Comparison of ENCODE assay signal across 26 mouse cellular contexts in the genomic region with DNA sequence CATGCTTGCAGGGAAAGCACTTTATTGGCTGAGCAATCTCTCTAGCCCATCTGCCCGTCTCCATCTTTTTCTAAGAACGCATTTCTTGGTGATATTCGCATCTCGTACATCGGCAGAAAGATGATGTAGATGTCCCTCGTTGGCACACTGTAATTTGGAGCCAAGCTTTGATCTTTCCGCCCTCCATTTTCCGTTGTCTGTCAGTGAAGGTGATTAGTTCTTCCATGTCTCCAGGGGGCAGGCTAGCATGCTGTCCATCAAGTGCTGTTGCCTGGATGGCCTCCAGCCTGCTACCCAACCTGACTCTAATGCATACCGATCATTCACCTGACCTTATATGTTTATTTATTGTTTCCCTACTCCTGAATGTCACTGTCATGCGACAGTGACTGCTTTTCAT. TPM values are rescaled to one million over a fixed set of nuclear protein-coding genes. Genes with fewer than 3 reads are reported as not detected.
DNase-seq lines count a peak whose midpoint lies in the region; ATAC-seq and TF ChIP-seq lines count a peak whose summit lies in the region.
"Had no signal": no experiment of that assay in that cellular context is flagged by ENCODE, and none has a peak within 500 bp of the region (broad histone marks: within the 10 kb centered on the region; RNA-seq: fewer than 3 reads in every experiment).

No protein-coding gene starts in this region.

- no peak for ATAC-seq in intestine, postnatal 0 days
- no peak for ATAC-seq in intestine, embryonic 15.5 days
- no peak for ATAC-seq in G1E (ENCODE audit: extremely low read depth, insufficient number of reproducible peaks, low FRiP score, poor library complexity, severe bottlenecking)
- ATAC-seq in liver, embryonic 16.5 days (ENCODE audit: low read depth): no peak
- ATAC-seq: forebrain, postnatal 0 days; Patski had no signal

- H3K9me3 ChIP-seq in intestine, postnatal 0 days (ENCODE audit: control insufficient read depth): no peaks in the 10 kb centered on the region
- no peaks in the 10 kb centered on the region for H3K9me3 ChIP-seq in intestine, embryonic 15.5 days
- H3K9me3 ChIP-seq in G1E (replicated peaks): no peaks in the 10 kb centered on the region
- no peaks in the 10 kb centered on the region for H3K9me3 ChIP-seq in liver, embryonic 16.5 days (replicated peaks; ENCODE audit: control insufficient read depth, low read length)
- H3K9me3 ChIP-seq: embryonic facial prominence, embryonic 13.5 days; forebrain, embryonic 12.5 days; midbrain, embryonic 12.5 days had no signal

- 0 out of 2 replicates have a peak, but pooled peaks have one; percentile 4 for TF ChIP-seq CTCF in intestine, postnatal 0 days (IDR thresholded peaks at IDR 0.05; ENCODE audit: low read depth)
- no peak for TF ChIP-seq CTCF in G1E (IDR thresholded peaks at IDR 0.05; ENCODE audit: low read depth, low read length)

- no peak overlapping the region for H3K9ac ChIP-seq in intestine, postnatal 0 days (ENCODE audit: low read depth, low read length)
- H3K9ac ChIP-seq in intestine, embryonic 15.5 days: no peak overlapping the region
- no peak overlapping the region for H3K9ac ChIP-seq in liver, embryonic 16.5 days (ENCODE audit: low read depth, low read length)
- H3K9ac ChIP-seq: embryonic facial prominence, embryonic 13.5 days; forebrain, embryonic 12.5 days; forebrain, postnatal 0 days; hindbrain, embryonic 14.5 days; midbrain, embryonic 12.5 days had no signal

- H3K27me3 ChIP-seq in intestine, postnatal 0 days (replicated peaks; ENCODE audit: control insufficient read depth, insufficient read depth, low read length): no peaks in the 10 kb centered on the region; the same call in 1 of the 2 replicates
- H3K27me3 ChIP-seq in intestine, embryonic 15.5 days (replicated peaks): no peaks in the 10 kb centered on the region
- H3K27me3 ChIP-seq in G1E (ENCODE audit: insufficient read depth, low read length): peaks cover 67% of the 10 kb centered on the region
- no peaks in the 10 kb centered on the region for H3K27me3 ChIP-seq in liver, embryonic 16.5 days (ENCODE audit: control insufficient read depth, insufficient read depth, low read depth, low read length)
- H3K27me3 ChIP-seq: CH12.LX; embryonic facial prominence, embryonic 13.5 days; forebrain, embryonic 12.5 days; midbrain, embryonic 12.5 days; Patski had no signal

- H3K4me1 ChIP-seq in intestine, postnatal 0 days (replicated peaks; ENCODE audit: control insufficient read depth, insufficient read depth, low read length): no peaks in the 10 kb centered on the region
- H3K4me1 ChIP-seq in intestine, embryonic 15.5 days (replicated peaks): peaks cover 8% of the 10 kb centered on the region
- H3K4me1 ChIP-seq in G1E (ENCODE audit: insufficient read depth, low read depth, low read length): peaks cover 36% of the 10 kb centered on the region
- H3K4me1 ChIP-seq in liver, embryonic 16.5 days (ENCODE audit: control insufficient read depth, low read depth, low read length): peaks cover 30% of the 10 kb centered on the region
- H3K4me1 ChIP-seq: embryonic facial prominence, embryonic 13.5 days; forebrain, embryonic 12.5 days; midbrain, embryonic 12.5 days had no signal

- H3K36me3 ChIP-seq in intestine, postnatal 0 days (ENCODE audit: control insufficient read depth, insufficient read depth): no peaks in the 10 kb centered on the region
- H3K36me3 ChIP-seq in intestine, embryonic 15.5 days: no peaks in the 10 kb centered on the region
- H3K36me3 ChIP-seq in G1E (replicated peaks): no peaks in the 10 kb centered on the region
- no peaks in the 10 kb centered on the region for H3K36me3 ChIP-seq in liver, embryonic 16.5 days (ENCODE audit: control insufficient read depth, insufficient read depth)
- H3K36me3 ChIP-seq: embryonic facial prominence, embryonic 13.5 days; forebrain, embryonic 12.5 days; midbrain, embryonic 12.5 days had no signal

- WGBS in intestine, postnatal 0 days: 91% methylated on average over 10 of the region's 10 CpGs
- 91% methylated on average over 10 of the region's 10 CpGs for WGBS in intestine, embryonic 15.5 days
- WGBS in liver, embryonic 16.5 days (ENCODE audit: insufficient replicate concordance): 89% methylated on average over 10 of the region's 10 CpGs

- intact Hi-C loops in heart, postnatal 25 days (cut with DNase I): no loop called here

- H3K4me2 ChIP-seq in intestine, postnatal 0 days (replicated peaks; ENCODE audit: low read depth): no peak overlapping the region
- no peak overlapping the region for H3K4me2 ChIP-seq in intestine, embryonic 15.5 days (replicated peaks)
- H3K4me2 ChIP-seq in liver, embryonic 16.5 days (ENCODE audit: low read depth, low read length): peak overlapping the region; percentile 51
- H3K4me2 ChIP-seq: embryonic facial prominence, embryonic 13.5 days; forebrain, embryonic 12.5 days; hindbrain, embryonic 14.5 days; midbrain, embryonic 12.5 days had no signal

- no peak for DNase-seq in G1E (ENCODE audit: low spot score)
- DNase-seq in induced T-regulatory cell, adult 2 months (ENCODE audit: low read depth): peak; percentile 79
- DNase-seq in heart, postnatal 25 days (ENCODE audit: low spot score): no peak
- no peak for DNase-seq in cerebellum, postnatal 10 days
- no peak for DNase-seq in kidney, postnatal 10 days
- DNase-seq: adrenal gland, postnatal 10 days; cerebellum, adult 11 months; cerebellum, adult 9-10 months; embryo, embryonic 11 days; forebrain, postnatal 0 days; heart, postnatal 4 days; kidney, adult 8-10 months; lung, postnatal 36 days; retina, postnatal 1 day; right cerebral cortex, postnatal 14 days had no signal

- H3K4me3 ChIP-seq in intestine, postnatal 0 days (ENCODE audit: low read depth, low read length): no peak overlapping the region
- H3K4me3 ChIP-seq in intestine, embryonic 15.5 days (replicated peaks): no peak overlapping the region
- peak overlapping the region; percentile 37; the same call in 1 of the 2 replicates for H3K4me3 ChIP-seq in G1E (ENCODE audit: low read depth, low read length)
- no peak overlapping the region for H3K4me3 ChIP-seq in liver, embryonic 16.5 days (ENCODE audit: low read depth, low read length)
- H3K4me3 ChIP-seq: embryonic facial prominence, embryonic 13.5 days; erythroblast, embryonic 14.5 days; forebrain, embryonic 12.5 days; midbrain, embryonic 12.5 days had no signal

- H3K27ac ChIP-seq in intestine, postnatal 0 days (ENCODE audit: low read depth, low read length): no peak overlapping the region
- H3K27ac ChIP-seq in intestine, embryonic 15.5 days: no peak overlapping the region
- H3K27ac ChIP-seq in liver, embryonic 16.5 days (ENCODE audit: low read length): no peak overlapping the region
- H3K27ac ChIP-seq: embryonic facial prominence, embryonic 13.5 days; forebrain, embryonic 12.5 days; hindbrain, embryonic 14.5 days; kidney, postnatal 0 days; midbrain, embryonic 12.5 days had no signal

RNA-seq across cellular contexts. Expression of a gene that starts 50.1 kb away (rescaled TPM):
- polyA plus RNA-seq in intestine, postnatal 0 days (2015; fragmentation: Nextera tagmentation; extraction: Ambion mirVana): 484 and 492 TPM in 2 replicates
- 450 and 484 TPM in 2 replicates for polyA plus RNA-seq in intestine, embryonic 15.5 days (2015; fragmentation: Nextera tagmentation; extraction: Ambion mirVana)
- total RNA-seq in G1E (2014; fragmentation: Nextera tagmentation): 223 and 226 TPM in 2 replicates
- total RNA-seq in G1E (2017): 112 and 115 TPM in 2 replicates
- polyA plus RNA-seq in G1E (2012): 16.6 and 17.0 TPM in 2 replicates
- 205 and 226 TPM in 2 replicates for polyA plus RNA-seq in liver, embryonic 16.5 days (2015; fragmentation: Nextera tagmentation; extraction: Ambion mirVana)
- 100 to 1,000 TPM; 103 to 112 TPM for total RNA-seq in heart, postnatal 25 days (2021)

RNA-seq across cellular contexts. Expression of a gene that starts 50.2 kb away (rescaled TPM):
- polyA plus RNA-seq in intestine, postnatal 0 days (2015; fragmentation: Nextera tagmentation; extraction: Ambion mirVana): 38.3 and 38.4 TPM in 2 replicates
- 41.6 and 42.6 TPM in 2 replicates for polyA plus RNA-seq in intestine, embryonic 15.5 days (2015; fragmentation: Nextera tagmentation; extraction: Ambion mirVana)
- total RNA-seq in G1E (2014; fragmentation: Nextera tagmentation) (46.6 and 56.5 TPM in 2 replicates), G1E (2017) (21.5 and 22.9 TPM in 2 replicates)
- 5.1 and 8.2 TPM in 2 replicates for polyA plus RNA-seq in G1E (2012)
- 22.6 and 23.0 TPM in 2 replicates for polyA plus RNA-seq in liver, embryonic 16.5 days (2015; fragmentation: Nextera tagmentation; extraction: Ambion mirVana)
- 10 to 100 TPM; 44.6 to 44.8 TPM for total RNA-seq in heart, postnatal 25 days (2021)

Comparison
In these comparisons a context has a peak if more than half of its experiments do, and no peak if none do; other contexts are left out.
1. RNA of a gene that starts 50.1 kb away (polyA plus RNA-seq): 484 to 492 TPM in intestine, postnatal 0 days, 450 to 484 TPM in intestine, embryonic 15.5 days and 205 to 226 TPM in liver, embryonic 16.5 days; 16.6 to 17.0 TPM in G1E; every median in the first group is over 10 times any median in the second.